Mouse (Mus musculus) cerebellum, postnatal 14 days (tissue): ENCODE data around the gene Retreg1.
"Not testable (repeated sequence)": the region's sequence is repeated elsewhere in the genome, so short reads cannot be mapped to it uniquely, and the experiment has no call there.

ENCODE experiments used
- DNase-seq, 2 experiments: peaks; one replicate each; pipeline ENCODE4 v3.0.0; 2021; ENCODE audit warnings: mixed read lengths in 2 of 2

The Retreg1 gene

GRCm38 (mm10) chr15:25949696-25950095 lies 106.7 kb downstream of the Retreg1 start:
- no peak for DNase-seq

GRCm38 (mm10) chr15:25950584-25950983 lies 107.6 kb downstream of the Retreg1 start:
- DNase-seq: no peak

GRCm38 (mm10) chr15:25951037-25951436 lies 108.1 kb downstream of the Retreg1 start:
- DNase-seq: no peak

GRCm38 (mm10) chr15:25956001-25956400 lies 113.0 kb downstream of the Retreg1 start:
- DNase-seq: no peak

GRCm38 (mm10) chr15:25956422-25957117 lies 113.6 kb downstream of the Retreg1 start:
- no peak for DNase-seq

GRCm38 (mm10) chr15:25957651-25958050 lies 114.7 kb downstream of the Retreg1 start:
- no peak for DNase-seq

GRCm38 (mm10) chr15:25959375-25959774 lies 116.4 kb downstream of the Retreg1 start:
- peak; percentile 36 to 56 for DNase-seq

GRCm38 (mm10) chr15:25960231-25960630 lies 117.3 kb downstream of the Retreg1 start:
- DNase-seq: no peak

- no peak for DNase-seq
These were observed 123.3 kb downstream of the Retreg1 start for GRCm38 (mm10) chr15:25966220-25966774.

GRCm38 (mm10) chr15:25971596-25971995 lies 128.6 kb downstream of the Retreg1 start:
- no peak for DNase-seq

- DNase-seq: no peak
These were observed 129.8 kb downstream of the Retreg1 start for GRCm38 (mm10) chr15:25972758-25973157.

GRCm38 (mm10) chr15:25974352-25974751 lies 131.4 kb downstream of the Retreg1 start:
- no peak for DNase-seq

GRCm38 (mm10) chr15:25975810-25976209 lies 132.8 kb downstream of the Retreg1 start:
- no peak for DNase-seq

GRCm38 (mm10) chr15:25983614-25984013 lies 140.6 kb downstream of the Retreg1 start:
- not testable (repeated sequence) for DNase-seq

GRCm38 (mm10) chr15:25984067-25984733 lies 141.2 kb downstream of the Retreg1 start, which contains the start of gene Zfp622:
Zfp622 (plus strand) TSS chr15:25984366.
- peak; percentile 96 to 97 for DNase-seq

GRCm38 (mm10) chr15:25984734-25985492 lies 141.9 kb downstream of the Retreg1 start:
- DNase-seq: peak in 1 of 2 experiments; percentile 24

GRCm38 (mm10) chr15:25992992-25993727 lies 150.2 kb downstream of the Retreg1 start:
- DNase-seq: peak; percentile 80 to 81

GRCm38 (mm10) chr15:25995521-25995920 lies 152.5 kb downstream of the Retreg1 start:
- DNase-seq: peak in 1 of 2 experiments; percentile 37

- DNase-seq: not testable (repeated sequence)
These were observed 156.6 kb downstream of the Retreg1 start for GRCm38 (mm10) chr15:25999545-25999944.

GRCm38 (mm10) chr15:26008621-26009020 lies 165.6 kb downstream of the Retreg1 start:
- DNase-seq: no peak

GRCm38 (mm10) chr15:26012891-26013290 lies 169.9 kb downstream of the Retreg1 start:
- no peak for DNase-seq

- no peak for DNase-seq
These were observed 173.1 kb downstream of the Retreg1 start for GRCm38 (mm10) chr15:26015979-26016665.
